Mouse (Mus musculus): ENCODE results near the gene Lnx2. TPM values are rescaled to one million over a fixed set of nuclear protein-coding genes. Genes with fewer than 3 reads are reported as not detected.

Gene Lnx2
- polyA plus RNA-seq, 1 experiment from 2014 or later, result 13.0 TPM

GRCm38 (mm10) chr5:147075103-147076025, 1.0 kb downstream of the Lnx2 start:
- Histone ChIP-seq H3K4me3 (ENCODE audit: control insufficient read depth in 1 of 2, insufficient read depth in 1 of 2, low read depth in 1 of 2, low read length in 2 of 2) (peak overlapping the region; percentile 82 to 83), H3K36me3 (ENCODE audit: control insufficient read depth, insufficient read depth, low read length) (peaks cover 17% of the 10 kb centered on the region), H3K27me3 (ENCODE audit: control insufficient read depth, insufficient read depth, low read length) (no peaks in the 10 kb centered on the region), H3K27ac (replicated peaks in 1 of 2; ENCODE audit: control insufficient read depth in 1 of 2, insufficient read depth in 1 of 2, low read depth in 2 of 2, low read length in 2 of 2) (peak overlapping the region; percentile 85 to 95), H3K4me1 (ENCODE audit: control insufficient read depth in 2 of 2, insufficient read depth in 2 of 2, low read length in 2 of 2) (peaks cover 20 to 54% of the 10 kb centered on the region in 2 experiments), H3K4me2 (ENCODE audit: low read length) (peak overlapping the region; percentile 97), H3K9me3 (ENCODE audit: control insufficient read depth, low read length) (no peaks in the 10 kb centered on the region), H3K9ac (ENCODE audit: low read length) (peak overlapping the region; percentile 88)
- ATAC-seq (ENCODE audit: insufficient number of reproducible peaks, insufficient read depth, low FRiP score, low read depth), result no peak
- 11% methylated on average over 21 of the region's 21 CpGs for WGBS

- H3K9me3 ChIP-seq (ENCODE audit: control insufficient read depth, low read length), result no peaks in the 10 kb centered on the region
- WGBS, result 84% methylated on average over 6 of the region's 6 CpGs
- no peak overlapping the region for H3K4me2 ChIP-seq (ENCODE audit: low read length)
- peaks cover 2% of the 10 kb centered on the region for H3K36me3 ChIP-seq (ENCODE audit: control insufficient read depth, insufficient read depth, low read length)
- peaks cover 28 to 69% of the 10 kb centered on the region in 2 experiments for H3K4me1 ChIP-seq (ENCODE audit: control insufficient read depth in 2 of 2, insufficient read depth in 2 of 2, low read length in 2 of 2)
- no peaks in the 10 kb centered on the region for H3K27me3 ChIP-seq (ENCODE audit: control insufficient read depth, insufficient read depth, low read length)
- ATAC-seq (ENCODE audit: insufficient number of reproducible peaks, insufficient read depth, low FRiP score, low read depth), result no peak
- H3K9ac ChIP-seq (ENCODE audit: low read length), result no peak overlapping the region
- H3K27ac ChIP-seq (replicated peaks in 1 of 2; ENCODE audit: control insufficient read depth in 1 of 2, insufficient read depth in 1 of 2, low read depth in 2 of 2, low read length in 2 of 2), result no peak overlapping the region
- H3K4me3 ChIP-seq (ENCODE audit: control insufficient read depth in 1 of 2, insufficient read depth in 1 of 2, low read depth in 1 of 2, low read length in 2 of 2), result no peak overlapping the region
These were observed 2.6 kb downstream of the Lnx2 start for GRCm38 (mm10) chr5:147073805-147074204.

- WGBS, result 46% methylated on average over 4 of the region's 4 CpGs
- no peaks in the 10 kb centered on the region for H3K36me3 ChIP-seq (ENCODE audit: control insufficient read depth, insufficient read depth, low read length)
- H3K4me1 ChIP-seq (ENCODE audit: control insufficient read depth in 2 of 2, insufficient read depth in 2 of 2, low read length in 2 of 2), result peaks cover 27 to 66% of the 10 kb centered on the region in 2 experiments
- no peak overlapping the region for H3K9ac ChIP-seq (ENCODE audit: low read length)
- H3K9me3 ChIP-seq (ENCODE audit: control insufficient read depth, low read length), result no peaks in the 10 kb centered on the region
- no peaks in the 10 kb centered on the region for H3K27me3 ChIP-seq (ENCODE audit: control insufficient read depth, insufficient read depth, low read length)
- no peak overlapping the region for H3K4me3 ChIP-seq (ENCODE audit: control insufficient read depth in 1 of 2, insufficient read depth in 1 of 2, low read depth in 1 of 2, low read length in 2 of 2)
- no peak for ATAC-seq (ENCODE audit: insufficient number of reproducible peaks, insufficient read depth, low FRiP score, low read depth)
- H3K4me2 ChIP-seq (ENCODE audit: low read length), result no peak overlapping the region
- no peak overlapping the region; a peak in 1 of 4 replicates for H3K27ac ChIP-seq (replicated peaks in 1 of 2; ENCODE audit: control insufficient read depth in 1 of 2, insufficient read depth in 1 of 2, low read depth in 2 of 2, low read length in 2 of 2)
These were observed 4.5 kb downstream of the Lnx2 start for GRCm38 (mm10) chr5:147071886-147072285.

- H3K27me3 ChIP-seq (ENCODE audit: control insufficient read depth, insufficient read depth, low read length), result no peaks in the 10 kb centered on the region
- H3K4me3 ChIP-seq (ENCODE audit: control insufficient read depth in 1 of 2, insufficient read depth in 1 of 2, low read depth in 1 of 2, low read length in 2 of 2), result no peak overlapping the region
- H3K36me3 ChIP-seq (ENCODE audit: control insufficient read depth, insufficient read depth, low read length), result no peaks in the 10 kb centered on the region
- peaks cover 27 to 66% of the 10 kb centered on the region in 2 experiments for H3K4me1 ChIP-seq (ENCODE audit: control insufficient read depth in 2 of 2, insufficient read depth in 2 of 2, low read length in 2 of 2)
- ATAC-seq (ENCODE audit: insufficient number of reproducible peaks, insufficient read depth, low FRiP score, low read depth), result no peak
- peak overlapping the region; percentile 15 to 69 for H3K27ac ChIP-seq (replicated peaks in 1 of 2; ENCODE audit: control insufficient read depth in 1 of 2, insufficient read depth in 1 of 2, low read depth in 2 of 2, low read length in 2 of 2)
- H3K4me2 ChIP-seq (ENCODE audit: low read length), result peak overlapping the region; percentile 16; the same call in 1 of the 2 replicates
- H3K9ac ChIP-seq (ENCODE audit: low read length), result 0 out of 2 replicates have a peak overlapping the region, but pooled peaks have one; percentile 8
- H3K9me3 ChIP-seq (ENCODE audit: control insufficient read depth, low read length), result no peaks in the 10 kb centered on the region
- 55% methylated on average over 16 of the region's 16 CpGs for WGBS
These were observed 5.4 kb downstream of the Lnx2 start for GRCm38 (mm10) chr5:147070791-147071516.

GRCm38 (mm10) chr5:147068876-147069275, 7.5 kb downstream of the Lnx2 start:
- no peak overlapping the region for H3K4me2 ChIP-seq (ENCODE audit: low read length)
- no peaks in the 10 kb centered on the region for H3K27me3 ChIP-seq (ENCODE audit: control insufficient read depth, insufficient read depth, low read length)
- H3K36me3 ChIP-seq (ENCODE audit: control insufficient read depth, insufficient read depth, low read length), result no peaks in the 10 kb centered on the region
- WGBS, result 43% methylated on average over 5 of the region's 5 CpGs
- no peak overlapping the region for H3K4me3 ChIP-seq (ENCODE audit: control insufficient read depth in 1 of 2, insufficient read depth in 1 of 2, low read depth in 1 of 2, low read length in 2 of 2)
- peaks cover 23 to 54% of the 10 kb centered on the region in 2 experiments for H3K4me1 ChIP-seq (ENCODE audit: control insufficient read depth in 2 of 2, insufficient read depth in 2 of 2, low read length in 2 of 2)
- no peak overlapping the region for H3K9ac ChIP-seq (ENCODE audit: low read length)
- H3K9me3 ChIP-seq (ENCODE audit: control insufficient read depth, low read length), result no peaks in the 10 kb centered on the region
- 0 out of 4 replicates have a peak overlapping the region, but pooled peaks of 1 of the 2 experiments have one; percentile 6 for H3K27ac ChIP-seq (replicated peaks in 1 of 2; ENCODE audit: control insufficient read depth in 1 of 2, insufficient read depth in 1 of 2, low read depth in 2 of 2, low read length in 2 of 2)
- no peak for ATAC-seq (ENCODE audit: insufficient number of reproducible peaks, insufficient read depth, low FRiP score, low read depth)

- H3K27ac ChIP-seq (replicated peaks in 1 of 2; ENCODE audit: control insufficient read depth in 1 of 2, insufficient read depth in 1 of 2, low read depth in 2 of 2, low read length in 2 of 2), result no peak overlapping the region
- H3K4me3 ChIP-seq (ENCODE audit: control insufficient read depth in 1 of 2, insufficient read depth in 1 of 2, low read depth in 1 of 2, low read length in 2 of 2), result no peak overlapping the region
- no peaks in the 10 kb centered on the region for H3K27me3 ChIP-seq (ENCODE audit: control insufficient read depth, insufficient read depth, low read length)
- H3K9me3 ChIP-seq (ENCODE audit: control insufficient read depth, low read length), result no peaks in the 10 kb centered on the region
- no peak overlapping the region for H3K9ac ChIP-seq (ENCODE audit: low read length)
- ATAC-seq (ENCODE audit: insufficient number of reproducible peaks, insufficient read depth, low FRiP score, low read depth), result no peak
- H3K4me2 ChIP-seq (ENCODE audit: low read length), result no peak overlapping the region
- no peaks in the 10 kb centered on the region for H3K36me3 ChIP-seq (ENCODE audit: control insufficient read depth, insufficient read depth, low read length)
- peaks cover 22 to 52% of the 10 kb centered on the region in 2 experiments for H3K4me1 ChIP-seq (ENCODE audit: control insufficient read depth in 2 of 2, insufficient read depth in 2 of 2, low read length in 2 of 2)
- WGBS, result 71% methylated on average over 5 of the region's 5 CpGs
These were observed 9.4 kb downstream of the Lnx2 start for GRCm38 (mm10) chr5:147066965-147067364.

- H3K36me3 ChIP-seq (ENCODE audit: control insufficient read depth, insufficient read depth, low read length), result no peaks in the 10 kb centered on the region
- H3K9ac ChIP-seq (ENCODE audit: low read length), result no peak overlapping the region
- WGBS, result 53% methylated on average over 4 of the region's 4 CpGs
- H3K4me2 ChIP-seq (ENCODE audit: low read length), result no peak overlapping the region
- H3K9me3 ChIP-seq (ENCODE audit: control insufficient read depth, low read length), result no peaks in the 10 kb centered on the region
- ATAC-seq (ENCODE audit: insufficient number of reproducible peaks, insufficient read depth, low FRiP score, low read depth), result no peak
- peaks cover 19 to 44% of the 10 kb centered on the region in 2 experiments for H3K4me1 ChIP-seq (ENCODE audit: control insufficient read depth in 2 of 2, insufficient read depth in 2 of 2, low read length in 2 of 2)
- no peaks in the 10 kb centered on the region for H3K27me3 ChIP-seq (ENCODE audit: control insufficient read depth, insufficient read depth, low read length)
- no peak overlapping the region for H3K4me3 ChIP-seq (ENCODE audit: control insufficient read depth in 1 of 2, insufficient read depth in 1 of 2, low read depth in 1 of 2, low read length in 2 of 2)
- H3K27ac ChIP-seq (replicated peaks in 1 of 2; ENCODE audit: control insufficient read depth in 1 of 2, insufficient read depth in 1 of 2, low read depth in 2 of 2, low read length in 2 of 2), result no peak overlapping the region
These were observed 10.3 kb downstream of the Lnx2 start for GRCm38 (mm10) chr5:147066129-147066528.

Measured in heart, embryonic 14.5 days (tissue).